Mouse (Mus musculus) liver, embryonic 13.5 days (tissue): Measurements from ENCODE around the gene Ptpn18. TPM values are rescaled to one million over a fixed set of nuclear protein-coding genes. Genes with fewer than 3 reads are reported as not detected.
"Not testable (repeated sequence)": the region's sequence is repeated elsewhere in the genome, so short reads cannot be mapped to it uniquely, and the experiment has no call there.

Source experiments
- ATAC-seq: fragments of 200-750 bp; cut with Nextera tagmentation; 2 replicates; pipeline ENCODE4 v1.8.0; 2017; ENCODE audit warnings: low read depth, mild to moderate bottlenecking, moderate number of reproducible peaks, moderate library complexity
- DNase-seq: peaks from one replicate; pipeline ENCODE4 v3.0.0; 2022
- H3K27ac ChIP-seq: fragments of 300-500 bp; sonication (generic); 2 replicates; pipeline ENCODE4 v1.5.1; 2015; ENCODE audit warnings: moderate library complexity, mild to moderate bottlenecking, inconsistent platforms
- H3K27me3 ChIP-seq: fragments of 300-500 bp; sonication (generic); 2 replicates; pipeline ENCODE4 v1.6.1; 2015; ENCODE audit warnings: mild to moderate bottlenecking, inconsistent platforms
- H3K36me3 ChIP-seq: fragments of 300-500 bp; sonication (generic); 2 replicates; pipeline ENCODE4 v1.6.1; 2015; ENCODE audit warnings: mild to moderate bottlenecking, inconsistent platforms
- H3K4me1 ChIP-seq: fragments of 300-500 bp; sonication (generic); replicated peaks from 2 replicates; pipeline ENCODE4 v1.6.1; 2015; ENCODE audit warnings: inconsistent platforms
- H3K4me2 ChIP-seq: fragments of 300-500 bp; sonication (generic); 2 replicates; pipeline ENCODE4 v1.6.1; 2015; ENCODE audit warnings: inconsistent platforms, mild to moderate bottlenecking, moderate library complexity
- H3K4me3 ChIP-seq: fragments of 300-500 bp; sonication (generic); replicated peaks from 2 replicates; pipeline ENCODE4 v1.5.1; 2015; ENCODE audit warnings: mild to moderate bottlenecking, inconsistent platforms
- H3K9ac ChIP-seq: fragments of 300-500 bp; sonication (generic); 2 replicates; pipeline ENCODE4 v1.6.1; 2015; ENCODE audit warnings: mild to moderate bottlenecking, inconsistent platforms
- H3K9me3 ChIP-seq: fragments of 300-500 bp; sonication (generic); replicated peaks from 2 replicates; pipeline ENCODE4 v1.6.1; 2016; ENCODE audit warnings: inconsistent platforms
- WGBS: fragments of 180-500 bp; shearing (Covaris S2); methylation state at CpG from one replicate; pipeline ENCODE4 v1.1.7; 2015; ENCODE audit not compliant: insufficient replicate concordance; 5-methylcytosine and 5-hydroxymethylcytosine counted together
- polyA plus RNA-seq: library from polyadenylated mRNA; unstranded; fragments of >200 nt; fragmentation: Nextera tagmentation; extraction: Ambion mirVana; gene quantifications from 2 replicates; pipeline ENCODE4 v1.2.1, GENCODE M21; 2015

The Ptpn18 gene
- polyA plus RNA-seq, 1 experiment from 2014 or later = 16.9 TPM

GRCm38 (mm10) chr1:34436374-34436773, 23.2 kb upstream of the Ptpn18 start:
- Histone ChIP-seq H3K9me3 (peaks cover 9% of the 10 kb centered on the region), H3K27ac (no peak overlapping the region), H3K36me3 (peaks cover 11% of the 10 kb centered on the region), H3K4me1 (peaks cover 56% of the 10 kb centered on the region), H3K4me3 (no peak overlapping the region), H3K4me2 (no peak overlapping the region), H3K27me3 (no peaks in the 10 kb centered on the region), H3K9ac (no peak overlapping the region)
- 79% methylated on average over 3 of the region's 3 CpGs for WGBS
- DNase-seq (no peak), ATAC-seq (no peak)

- not testable (repeated sequence) for H3K9me3 ChIP-seq, H3K36me3 ChIP-seq, H3K27ac ChIP-seq, DNase-seq, H3K4me3 ChIP-seq, ATAC-seq, H3K9ac ChIP-seq, H3K4me2 ChIP-seq, H3K27me3 ChIP-seq
- peaks cover 60% of the 10 kb centered on the region for H3K4me1 ChIP-seq
- 84% methylated on average over 8 of the region's 8 CpGs for WGBS
These were observed 22.2 kb upstream of the Ptpn18 start for GRCm38 (mm10) chr1:34437366-34437765.

GRCm38 (mm10) chr1:34438381-34439051, 21.0 kb upstream of the Ptpn18 start:
- Histone ChIP-seq H3K9me3 (no peaks in the 10 kb centered on the region), H3K9ac (peak overlapping the region; percentile 66), H3K36me3 (peaks cover 19% of the 10 kb centered on the region), H3K27me3 (no peaks in the 10 kb centered on the region), H3K4me3 (peak overlapping the region; percentile 75), H3K4me2 (peak overlapping the region; percentile 79), H3K27ac (no peak overlapping the region), H3K4me1 (peaks cover 51% of the 10 kb centered on the region)
- 24% methylated on average over 17 of the region's 20 CpGs for WGBS
- DNase-seq (no peak), ATAC-seq (no peak)

GRCm38 (mm10) chr1:34439215-34439960, 20.2 kb upstream of the Ptpn18 start, which contains the start of the genes Ccdc115 and Imp4:
Ccdc115 (minus strand) TSS chr1:34439672.
Imp4 (plus strand) TSS chr1:34439851.
- H3K9ac ChIP-seq = peak within 1 kb of the TSS; percentile 73
- WGBS = under 1% methylated on average over 48 of the region's 48 CpGs
- DNase-seq (peak; percentile 96), ATAC-seq (peak; percentile 92)
- H3K4me3 ChIP-seq = peak within 1 kb of the TSS; percentile 75
- H3K4me2 ChIP-seq = peak within 1 kb of the TSS; percentile 79
- no peaks in the 10 kb centered on the region for H3K9me3 ChIP-seq
- H3K4me1 ChIP-seq = peaks cover 43% of the 10 kb centered on the region
- H3K27me3 ChIP-seq = no peaks in the 10 kb centered on the region
- H3K36me3 ChIP-seq = peaks cover 27% of the 10 kb centered on the region
- H3K27ac ChIP-seq = peak within 1 kb of the TSS; percentile 16; the same call in 1 of the 2 replicates

- no peak for DNase-seq
- peak overlapping the region; percentile 75 for H3K4me3 ChIP-seq
- H3K4me2 ChIP-seq = peak overlapping the region; percentile 75
- peak overlapping the region; percentile 73 for H3K9ac ChIP-seq
- peak; percentile 42 for ATAC-seq
- peaks cover 40% of the 10 kb centered on the region for H3K4me1 ChIP-seq
- H3K9me3 ChIP-seq = no peaks in the 10 kb centered on the region
- no peaks in the 10 kb centered on the region for H3K27me3 ChIP-seq
- peaks cover 34% of the 10 kb centered on the region for H3K36me3 ChIP-seq
- H3K27ac ChIP-seq = peak overlapping the region; percentile 16; the same call in 1 of the 2 replicates
- WGBS = 2% methylated on average over 31 of the region's 31 CpGs
These were observed 19.5 kb upstream of the Ptpn18 start for GRCm38 (mm10) chr1:34439961-34440630.

GRCm38 (mm10) chr1:34443124-34443523, 16.4 kb upstream of the Ptpn18 start:
- no peak for ATAC-seq
- WGBS = 77% methylated on average over 6 of the region's 6 CpGs

GRCm38 (mm10) chr1:34458431-34458830, 1.1 kb upstream of the Ptpn18 start:
- H3K9ac ChIP-seq = no peak overlapping the region
- H3K4me2 ChIP-seq = peak overlapping the region; percentile 91; the same call in 1 of the 2 replicates
- no peak for ATAC-seq
- H3K36me3 ChIP-seq = no peaks in the 10 kb centered on the region
- no peak overlapping the region for H3K27ac ChIP-seq
- no peak overlapping the region for H3K4me3 ChIP-seq
- peaks cover 33% of the 10 kb centered on the region for H3K27me3 ChIP-seq
- H3K9me3 ChIP-seq = no peaks in the 10 kb centered on the region
- H3K4me1 ChIP-seq = peaks cover 25% of the 10 kb centered on the region
- DNase-seq = no peak
- 27% methylated on average over 8 of the region's 8 CpGs for WGBS

More at GRCm38 (mm10) chr1:34443124-34443523, 16.4 kb upstream of the Ptpn18 start:
- peaks cover 21% of the 10 kb centered on the region for H3K4me1 ChIP-seq
- H3K9me3 ChIP-seq = no peaks in the 10 kb centered on the region
- H3K9ac ChIP-seq = no peak overlapping the region
- no peak for DNase-seq
- H3K36me3 ChIP-seq = peaks cover 41% of the 10 kb centered on the region
- H3K4me3 ChIP-seq = no peak overlapping the region
- H3K4me2 ChIP-seq = no peak overlapping the region
- H3K27ac ChIP-seq = no peak overlapping the region
- H3K27me3 ChIP-seq = no peaks in the 10 kb centered on the region

- no peaks in the 10 kb centered on the region for H3K36me3 ChIP-seq
- DNase-seq (no peak), ATAC-seq (no peak; the same call in 1 of the 2 replicates)
- peak overlapping the region; percentile 66 for H3K4me3 ChIP-seq
- no peaks in the 10 kb centered on the region for H3K9me3 ChIP-seq
- H3K27me3 ChIP-seq = peaks cover 29% of the 10 kb centered on the region
- H3K9ac ChIP-seq = peak overlapping the region; percentile 65
- 1% methylated on average over 15 of the region's 15 CpGs for WGBS
- peak overlapping the region; percentile 91 for H3K4me2 ChIP-seq
- H3K27ac ChIP-seq = no peak overlapping the region
- peaks cover 25% of the 10 kb centered on the region for H3K4me1 ChIP-seq
These were observed 489 bp downstream of the Ptpn18 start for GRCm38 (mm10) chr1:34460061-34460441.

- H3K27ac ChIP-seq = no peak overlapping the region
- peak; percentile 61 for DNase-seq
- H3K27me3 ChIP-seq = peaks cover 17% of the 10 kb centered on the region
- no peaks in the 10 kb centered on the region for H3K36me3 ChIP-seq
- no peaks in the 10 kb centered on the region for H3K9me3 ChIP-seq
- peak; percentile 22; the same call in 1 of the 2 replicates for ATAC-seq
- H3K4me3 ChIP-seq = no peak overlapping the region
- H3K9ac ChIP-seq = no peak overlapping the region
- WGBS = 20% methylated on average over 7 of the region's 7 CpGs
- H3K4me2 ChIP-seq = no peak overlapping the region
- H3K4me1 ChIP-seq = peaks cover 25% of the 10 kb centered on the region
These were observed 3.2 kb downstream of the Ptpn18 start for GRCm38 (mm10) chr1:34462766-34463165.

GRCm38 (mm10) chr1:34464310-34464817, 4.8 kb downstream of the Ptpn18 start:
- no peaks in the 10 kb centered on the region for H3K36me3 ChIP-seq
- WGBS = 41% methylated on average over 8 of the region's 8 CpGs
- ATAC-seq (no peak), DNase-seq (no peak)
- no peak overlapping the region for H3K9ac ChIP-seq
- peak overlapping the region; percentile 48; the same call in 1 of the 2 replicates for H3K27ac ChIP-seq
- H3K4me1 ChIP-seq = peaks cover 22% of the 10 kb centered on the region
- no peak overlapping the region for H3K4me2 ChIP-seq
- no peaks in the 10 kb centered on the region for H3K9me3 ChIP-seq
- no peak overlapping the region for H3K4me3 ChIP-seq
- H3K27me3 ChIP-seq = peaks cover 3% of the 10 kb centered on the region; the same call in 1 of the 2 replicates

- Histone ChIP-seq H3K9me3 (no peaks in the 10 kb centered on the region), H3K9ac (no peak overlapping the region), H3K36me3 (no peaks in the 10 kb centered on the region), H3K4me2 (no peak overlapping the region), H3K4me3 (no peak overlapping the region), H3K27ac (no peak overlapping the region), H3K27me3 (no peaks in the 10 kb centered on the region; the same call in 1 of the 2 replicates), H3K4me1 (peaks cover 15% of the 10 kb centered on the region)
- ATAC-seq (peak; percentile 47), DNase-seq (no peak)
- 36% methylated on average over 6 of the region's 6 CpGs for WGBS
These were observed 5.9 kb downstream of the Ptpn18 start for GRCm38 (mm10) chr1:34465445-34465844.
